Mouse (Mus musculus) embryonic facial prominence, embryonic 10.5 days (tissue): Measurements from ENCODE around the gene Gm29776. TPM values are rescaled to one million over a fixed set of nuclear protein-coding genes. Genes with fewer than 3 reads are reported as not detected.

Experiments
- DNase-seq: peaks from one replicate; pipeline ENCODE4 v3.0.0-alpha.2; 2017; ENCODE audit warnings: low spot score
- H3K27ac ChIP-seq: fragments of 300-500 bp; sonication (generic); replicated peaks from 2 replicates; pipeline ENCODE4 v1.5.1; 2016; ENCODE audit warnings: mild to moderate bottlenecking
- H3K27me3 ChIP-seq: fragments of 300-500 bp; sonication (generic); replicated peaks from 2 replicates; pipeline ENCODE4 v1.6.1; 2016; ENCODE audit warnings: low read depth, mild to moderate bottlenecking; ENCODE audit not compliant: poor library complexity, severe bottlenecking
- H3K36me3 ChIP-seq: fragments of 300-500 bp; sonication (generic); replicated peaks from 2 replicates; pipeline ENCODE4 v1.6.1; 2016; ENCODE audit warnings: mild to moderate bottlenecking, moderate library complexity
- H3K4me1 ChIP-seq: fragments of 300-500 bp; sonication (generic); 2 replicates; pipeline ENCODE4 v1.6.1; 2016
- H3K4me3 ChIP-seq: fragments of 300-500 bp; sonication (generic); 2 replicates; pipeline ENCODE4 v1.5.1; 2016; ENCODE audit warnings: mild to moderate bottlenecking, moderate library complexity
- H3K9me3 ChIP-seq: fragments of 300-500 bp; sonication (generic); 2 replicates; pipeline ENCODE4 v1.6.1; 2016; ENCODE audit warnings: mild to moderate bottlenecking
- WGBS: fragments of 180-500 bp; shearing (Covaris S2); methylation state at CpG from one replicate; pipeline ENCODE4 v1.1.7; 2016; 5-methylcytosine and 5-hydroxymethylcytosine counted together
- microRNA-seq: library from miRNA; unstranded; fragments of <30 nt; microRNA quantifications from one replicate; pipeline ENCODE4, GENCODE M21; 2017
- polyA plus RNA-seq: library from polyadenylated mRNA; unstranded; fragments of >200 nt; fragmentation: Nextera tagmentation; extraction: Ambion mirVana; gene quantifications from 2 replicates; pipeline ENCODE4 v1.2.1, GENCODE M21; 2016

Gene Gm29776
- polyA plus RNA-seq, 1 experiment from 2014 or later: 0.12 TPM

GRCm38 (mm10) chr14:54643011-54643410, 55.6 kb downstream of the Gm29776 start:
- Histone ChIP-seq H3K36me3 (peaks cover 77% of the 10 kb centered on the region), H3K27me3 (no peaks in the 10 kb centered on the region), H3K4me3 (no peak overlapping the region), H3K4me1 (peaks cover 35% of the 10 kb centered on the region), H3K27ac (no peak overlapping the region), H3K9me3 (no peaks in the 10 kb centered on the region)
- 93% methylated on average over 2 of the region's 2 CpGs for WGBS
- no peak for DNase-seq

Small RNA genes lying within 50 kb of the gene (microRNA-seq; reads per million reads assigned to microRNA genes)
- gene Mir6948: not detected

Other genes with a start within 250 kb of the Gm29776 start
- 23.2 and 23.4 TPM in 2 replicates for gene Lrp10, start 234.7 kb downstream of the Gm29776 start, polyA plus RNA-seq
- gene Rem2, start 222.7 kb downstream of the Gm29776 start, polyA plus RNA-seq: 9.1 and 9.9 TPM in 2 replicates
- gene Prmt5, start 181.3 kb downstream of the Gm29776 start, polyA plus RNA-seq: 139 and 149 TPM in 2 replicates
- 58.9 and 60.5 TPM in 2 replicates for gene Haus4, start 144.2 kb downstream of the Gm29776 start, polyA plus RNA-seq
- 79.7 and 95.4 TPM in 2 replicates for gene Ajuba, start 121.3 kb downstream of the Gm29776 start, polyA plus RNA-seq
- gene 4931414P19Rik, start 92.8 kb downstream of the Gm29776 start, polyA plus RNA-seq: 9.3 and 12.4 TPM in 2 replicates
- gene Psmb5, start 80.8 kb downstream of the Gm29776 start, polyA plus RNA-seq: 486 and 490 TPM in 2 replicates
- 0.04 and 0.12 TPM in 2 replicates for gene Psmb11, start 77.4 kb downstream of the Gm29776 start, polyA plus RNA-seq
- not detected in 2 replicates for gene Gm17606, start 57.9 kb downstream of the Gm29776 start, polyA plus RNA-seq
- gene Cdh24, start 57.5 kb downstream of the Gm29776 start, polyA plus RNA-seq: 5.3 and 6.0 TPM in 2 replicates
- 115 and 116 TPM in 2 replicates for gene 1700123O20Rik, start 12.6 kb downstream of the Gm29776 start, polyA plus RNA-seq
- 150 and 152 TPM in 2 replicates for gene Acin1, start 11.9 kb downstream of the Gm29776 start, polyA plus RNA-seq
- not detected in 2 replicates for gene Cebpe, start 13.3 kb upstream of the Gm29776 start, polyA plus RNA-seq
- 1.3 and 1.6 TPM in 2 replicates for gene Slc7a8, start 83.1 kb upstream of the Gm29776 start, polyA plus RNA-seq
- gene Rnf212b, start 115.3 kb upstream of the Gm29776 start, polyA plus RNA-seq: not detected in 2 replicates
- 20.3 and 22.1 TPM in 2 replicates for gene Homez, start 172.1 kb upstream of the Gm29776 start, polyA plus RNA-seq
- 0.56 and 0.60 TPM in 2 replicates for gene Ppp1r3e, start 178.7 kb upstream of the Gm29776 start, polyA plus RNA-seq
- 2.3 and 2.5 TPM in 2 replicates for gene Bcl2l2, start 184.5 kb upstream of the Gm29776 start, polyA plus RNA-seq
- 0.14 and 0.25 TPM in 2 replicates for gene Gm20521, start 184.6 kb upstream of the Gm29776 start, polyA plus RNA-seq
- 173 TPM in 2 replicates for gene Pabpn1, start 193.7 kb upstream of the Gm29776 start, polyA plus RNA-seq
- 41.4 and 45.7 TPM in 2 replicates for gene Slc22a17, start 214.3 kb upstream of the Gm29776 start, polyA plus RNA-seq
- gene Efs, start 227.3 kb upstream of the Gm29776 start, polyA plus RNA-seq: 42.4 and 42.9 TPM in 2 replicates
- gene Il25, start 233.9 kb upstream of the Gm29776 start, polyA plus RNA-seq: 0.14 TPM in 1 of 2 replicates, not detected in the other
- gene Cmtm5, start 237.4 kb upstream of the Gm29776 start, polyA plus RNA-seq: 2.2 and 2.7 TPM in 2 replicates